Mouse (Mus musculus) ES-E14 (cell line): ENCODE measurements around the gene Ddx28. TPM values are rescaled to one million over a fixed set of nuclear protein-coding genes. Genes with fewer than 3 reads are reported as not detected.

Source experiments
- DNase-seq: peaks from one replicate; pipeline ENCODE4 v3.0.0-alpha.2; 2013; ENCODE audit warnings: low read depth, low spot score
- H3K27ac ChIP-seq: 2 replicates; pipeline ENCODE4 v1.5.1; 2012; ENCODE audit warnings: low read depth, mild to moderate bottlenecking, low read length, moderate library complexity, mixed read lengths; ENCODE audit not compliant: poor library complexity, insufficient read depth, severe bottlenecking
- H3K36me3 ChIP-seq: 2 replicates; pipeline ENCODE4 v1.6.1; 2012; ENCODE audit warnings: mild to moderate bottlenecking, low read length, moderate library complexity, mixed read lengths; ENCODE audit not compliant: control insufficient read depth, poor library complexity, insufficient read depth, severe bottlenecking
- H3K4me1 ChIP-seq, 2 experiments: fragments of 150-350 bp in 1 of 2; sonication (generic) in 1 of 2; 2 replicates each; pipeline ENCODE4 v1.6.1; 2012; ENCODE audit warnings: low read length in 2 of 2, mild to moderate bottlenecking in 1 of 2, mixed read lengths in 1 of 2; ENCODE audit not compliant: control insufficient read depth in 2 of 2, insufficient read depth in 2 of 2, poor library complexity in 1 of 2
- H3K4me3 ChIP-seq, 2 experiments: fragments of 150-350 bp in 1 of 2; sonication (generic) in 1 of 2; 2 replicates each; pipeline ENCODE4 v1.5.1; 2012; ENCODE audit warnings: low read length in 2 of 2, low read depth in 1 of 2, mild to moderate bottlenecking in 1 of 2, mixed read lengths in 1 of 2; ENCODE audit not compliant: insufficient read depth in 1 of 2, poor library complexity in 1 of 2, severe bottlenecking in 1 of 2
- H3K9ac ChIP-seq: 2 replicates; pipeline ENCODE4 v1.6.1; 2012; ENCODE audit warnings: low read depth, mild to moderate bottlenecking, low read length, mixed read lengths; ENCODE audit not compliant: poor library complexity, insufficient read depth, severe bottlenecking
- H3K9me3 ChIP-seq: fragments of 150-350 bp; sonication (generic); 2 replicates; pipeline ENCODE4 v1.6.1; 2012; ENCODE audit warnings: low read depth, mild to moderate bottlenecking, low read length; ENCODE audit not compliant: control insufficient read depth, insufficient read depth
- CHD2 ChIP-seq: IDR thresholded peaks from 2 replicates; pipeline ENCODE4 v1.6.1; 2014; ENCODE audit warnings: mild to moderate bottlenecking, low read depth, low read length, inconsistent platforms
- HCFC1 ChIP-seq: IDR thresholded peaks from 2 replicates; pipeline ENCODE4 v1.6.1; 2012; ENCODE audit warnings: low read length, inconsistent platforms, borderline replicate concordance; ENCODE audit not compliant: insufficient read depth
- MAFK ChIP-seq: IDR thresholded peaks from 2 replicates; pipeline ENCODE4 v1.6.1; 2014; ENCODE audit warnings: mild to moderate bottlenecking, low read depth, low read length, inconsistent platforms; ENCODE audit not compliant: insufficient read depth
- ZC3H11A ChIP-seq: IDR thresholded peaks from 2 replicates; pipeline ENCODE4 v1.6.1; 2012; ENCODE audit warnings: low read depth, mild to moderate bottlenecking, inconsistent platforms, low read length, borderline replicate concordance
- ZNF384 ChIP-seq: IDR thresholded peaks from 2 replicates; pipeline ENCODE4 v1.6.1; 2012; ENCODE audit warnings: low read depth, low read length, inconsistent platforms
- in situ Hi-C, 2 experiments: fragments of 600-800 bp; cut with MboI; formaldehyde crosslinking; loops; one replicate each; pipeline ENCODE4 v1.15.1; 2025; ENCODE audit warnings: low sequenced_read_pairs in 2 of 2, inconsistent platforms in 1 of 2; ENCODE audit not compliant: unreplicated experiment in 2 of 2
- total RNA-seq: library from RNA; depleted of rRNA; stranded (reverse); fragments of 300-350 nt; gene quantifications from 2 replicates; pipeline ENCODE4 v1.2.3, GENCODE M21; 2012; rRNA removed

Gene Ddx28
- total RNA-seq, 1 experiment = 31.5 TPM

DNA sequence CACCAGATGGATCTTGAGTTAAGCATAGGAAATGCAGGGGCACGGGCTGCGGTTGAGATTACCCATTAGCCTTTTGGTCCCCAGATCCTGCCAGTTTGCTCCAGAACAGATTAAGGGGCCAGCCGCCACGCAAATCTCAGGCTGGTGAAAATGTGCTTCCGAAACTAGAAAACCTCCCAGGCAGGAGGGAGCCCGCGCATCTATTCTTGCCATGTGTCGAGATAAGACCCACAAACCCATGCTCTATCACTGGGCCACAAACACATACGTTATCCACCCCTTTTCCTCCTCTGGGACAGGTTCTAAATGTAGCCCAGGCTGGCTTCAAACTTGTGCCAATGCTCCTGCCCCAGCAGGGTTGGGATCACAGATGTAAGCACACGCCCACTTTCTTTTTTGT is 50.1 kb downstream of the Ddx28 start:
- peaks cover 15% of the 10 kb centered on the region; the same call in 1 of the 2 replicates for H3K36me3 ChIP-seq
- in situ Hi-C loops = no loop called here
- no peaks in the 10 kb centered on the region for H3K9me3 ChIP-seq
- peaks cover 16 to 36% of the 10 kb centered on the region in 2 experiments; a peak in 3 of 4 replicates for H3K4me1 ChIP-seq
- TF ChIP-seq CHD2 = no peak
- no peak for TF ChIP-seq ZNF384
- TF ChIP-seq MAFK = no peak
- TF ChIP-seq HCFC1 = no peak
- no peak for TF ChIP-seq ZC3H11A
- DNase-seq = no peak
- H3K4me3 ChIP-seq = peak overlapping the region; percentile 16 to 41; a peak in 2 of 4 replicates
- H3K27ac ChIP-seq = no peak overlapping the region
- H3K9ac ChIP-seq = no peak overlapping the region

DNA sequence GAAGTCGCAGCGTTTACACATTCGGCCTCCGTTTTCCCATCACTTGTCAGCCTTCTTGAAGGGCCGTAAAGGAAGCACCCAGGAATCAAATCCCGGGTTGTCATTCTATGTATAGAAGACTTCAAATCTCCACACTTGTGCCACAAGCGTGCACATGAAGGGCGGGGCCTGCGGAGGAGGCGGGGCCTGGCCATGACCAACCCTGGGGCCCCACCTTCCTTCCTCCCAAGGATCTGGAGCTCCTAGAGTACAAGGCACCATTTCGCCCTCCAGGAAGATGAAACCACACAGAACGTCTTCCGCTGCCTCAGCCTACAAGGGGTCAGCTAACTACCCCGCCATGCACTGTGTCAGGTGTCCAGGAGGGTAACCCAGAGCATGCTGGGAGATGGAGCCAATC is 50.6 kb downstream of the Ddx28 start:
- H3K27ac ChIP-seq = no peak overlapping the region
- no peak for TF ChIP-seq CHD2
- TF ChIP-seq ZNF384 = no peak
- TF ChIP-seq MAFK = no peak
- TF ChIP-seq HCFC1 = no peak
- TF ChIP-seq ZC3H11A = no peak
- no peak overlapping the region for H3K9ac ChIP-seq
- peaks cover 15% of the 10 kb centered on the region; the same call in 1 of the 2 replicates for H3K36me3 ChIP-seq
- H3K4me3 ChIP-seq = peak overlapping the region; percentile 16 to 41; a peak in 3 of 4 replicates
- DNase-seq = no peak
- peaks cover 16 to 36% of the 10 kb centered on the region in 2 experiments; a peak in 3 of 4 replicates for H3K4me1 ChIP-seq
- in situ Hi-C loops = no loop called here
- H3K9me3 ChIP-seq = no peaks in the 10 kb centered on the region

Other genes starting within 250 kb of the Ddx28 start
- 12.9 and 13.7 TPM in 2 replicates for gene Ranbp10, start 184.5 kb downstream of the Ddx28 start, total RNA-seq
- 0.13 and 0.26 TPM in 2 replicates for gene Tsnaxip1, start 184.2 kb downstream of the Ddx28 start, total RNA-seq
- 82.2 and 127 TPM in 2 replicates for gene Cenpt, start 158.6 kb downstream of the Ddx28 start, total RNA-seq
- 31.5 and 52.5 TPM in 2 replicates for gene Thap11, start 156.8 kb downstream of the Ddx28 start, total RNA-seq
- gene Nutf2, start 151.3 kb downstream of the Ddx28 start, total RNA-seq = 185 and 242 TPM in 2 replicates
- 93.9 and 117 TPM in 2 replicates for gene Edc4, start 131.0 kb downstream of the Ddx28 start, total RNA-seq
- gene Nrn1l, start 118.3 kb downstream of the Ddx28 start, total RNA-seq = 2.1 and 2.7 TPM in 2 replicates
- 13.2 and 13.7 TPM in 2 replicates for gene Pskh1, start 111.4 kb downstream of the Ddx28 start, total RNA-seq
- gene Ctrl, start 78.0 kb downstream of the Ddx28 start, total RNA-seq = 3.6 and 5.3 TPM in 2 replicates
- gene Psmb10, start 73.4 kb downstream of the Ddx28 start, total RNA-seq = 70.9 and 81.5 TPM in 2 replicates
- gene Lcat, start 68.5 kb downstream of the Ddx28 start, total RNA-seq = 2.4 and 3.6 TPM in 2 replicates
- gene Slc12a4, start 45.8 kb downstream of the Ddx28 start, total RNA-seq = 70.1 and 133 TPM in 2 replicates
- 1.0 and 1.5 TPM in 2 replicates for gene Dpep3, start 32.5 kb downstream of the Ddx28 start, total RNA-seq
- gene Dus2, start 20.5 kb downstream of the Ddx28 start, total RNA-seq = 16.8 and 17.4 TPM in 2 replicates
- not detected in 2 replicates for gene Dpep2nb, start 5.9 kb downstream of the Ddx28 start, total RNA-seq
- gene Nfatc3, start 47.0 kb upstream of the Ddx28 start, total RNA-seq = 17.2 and 19.6 TPM in 2 replicates
- gene Esrp2, start 125.1 kb upstream of the Ddx28 start, total RNA-seq = 12.5 and 20.1 TPM in 2 replicates
- gene Pla2g15, start 138.5 kb upstream of the Ddx28 start, total RNA-seq = 26.0 and 38.8 TPM in 2 replicates
- 44.2 and 46.2 TPM in 2 replicates for gene Slc7a6, start 157.0 kb upstream of the Ddx28 start, total RNA-seq
- 66.2 and 69.1 TPM in 2 replicates for gene Slc7a6os, start 199.1 kb upstream of the Ddx28 start, total RNA-seq
- gene Prmt7, start 199.1 kb upstream of the Ddx28 start, total RNA-seq = 55.8 and 66.1 TPM in 2 replicates